Mouse (Mus musculus): ENCODE measurements around the gene Rpl27.

DNA sequence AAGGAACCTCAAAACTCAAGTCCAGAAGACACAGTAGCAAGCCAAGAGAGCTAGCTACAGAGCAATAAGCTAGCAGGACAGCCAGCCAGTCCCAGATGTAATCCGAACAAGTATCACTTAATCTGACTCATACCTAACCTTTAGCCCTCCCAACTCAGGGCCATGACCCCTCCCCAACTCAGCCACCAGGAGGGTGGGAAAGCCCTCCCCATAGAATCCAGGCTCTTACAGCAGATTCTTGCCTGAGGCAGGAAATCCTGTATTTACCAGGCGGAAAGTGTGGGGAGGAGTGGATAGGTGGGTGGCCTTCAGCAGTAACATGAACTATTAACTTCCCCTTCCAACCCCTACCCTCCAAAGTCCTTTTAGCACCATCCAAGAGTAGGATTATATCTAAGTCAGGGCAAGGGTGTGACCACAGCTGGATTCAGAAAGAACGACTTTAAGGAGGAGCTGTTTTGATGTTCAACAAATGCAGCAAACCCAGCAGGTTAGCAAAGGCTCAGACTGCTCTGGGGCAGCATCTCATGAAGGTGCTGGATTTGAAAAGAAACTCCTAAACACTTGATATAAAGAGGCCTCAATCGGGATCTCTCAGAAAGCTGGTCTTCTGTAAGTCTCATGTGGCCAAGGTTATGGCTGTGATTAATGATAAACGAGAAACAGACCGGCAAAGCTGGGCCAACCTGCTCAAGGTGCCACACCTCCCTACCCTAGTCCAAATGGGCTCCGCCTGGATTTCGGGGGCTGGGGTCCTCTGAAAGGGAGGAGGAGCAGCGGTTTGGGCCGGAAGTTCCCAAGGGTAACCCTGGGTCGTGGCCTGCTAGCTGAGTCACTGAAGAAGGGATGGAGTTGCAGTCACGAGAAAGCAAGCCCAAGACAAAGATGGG lies 22.4 kb downstream of the Rpl27 start, which contains the start of gene Rnd2:
- TF ChIP-seq CHD2 (IDR thresholded peaks at IDR 0.05; ENCODE audit: low read depth, low read length), result no peak
- TF ChIP-seq HCFC1 (IDR thresholded peaks at IDR 0.05; ENCODE audit: borderline replicate concordance, insufficient read depth, low read length), result no peak
- TF ChIP-seq ZC3H11A (IDR thresholded peaks at IDR 0.05; ENCODE audit: borderline replicate concordance, low read depth, low read length), result no peak
